Mouse (Mus musculus): ENCODE data around the gene Ctnnbip1. TPM values are rescaled to one million over a fixed set of nuclear protein-coding genes. Genes with fewer than 3 reads are reported as not detected.

Gene Ctnnbip1
- polyA plus RNA-seq, 1 experiment from 2014 or later = 71.4 TPM

DNA sequence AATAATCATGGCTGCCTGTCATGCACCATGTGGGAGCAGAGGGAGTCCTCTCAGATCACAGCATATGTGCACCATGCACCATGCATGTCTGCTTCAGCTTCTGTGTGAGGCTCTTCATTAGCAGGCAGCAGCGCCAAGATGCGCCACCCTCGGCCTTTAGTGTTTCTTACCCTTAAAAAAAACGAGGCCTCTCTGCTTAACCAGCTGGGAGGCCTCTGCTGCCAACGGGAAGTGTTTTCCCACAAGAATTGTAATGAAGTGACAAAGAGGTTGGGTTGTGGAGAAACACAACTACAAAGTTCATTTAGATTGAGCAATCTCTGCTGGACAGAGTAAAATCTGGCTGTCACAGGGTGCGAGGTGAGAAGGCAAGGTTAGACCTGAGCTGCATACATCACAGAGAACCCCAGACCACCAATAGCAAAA, 6.8 kb upstream of the Ctnnbip1 start:
- H3K9me3 ChIP-seq (ENCODE audit: control insufficient read depth, low read length) = no peaks in the 10 kb centered on the region
- no peak overlapping the region for H3K27ac ChIP-seq (ENCODE audit: low read depth, low read length)
- no peaks in the 10 kb centered on the region for H3K27me3 ChIP-seq (ENCODE audit: control insufficient read depth, insufficient read depth, low read length)
- no peak overlapping the region for H3K4me2 ChIP-seq (replicated peaks; ENCODE audit: low read depth, low read length)
- no peak overlapping the region for H3K4me3 ChIP-seq (ENCODE audit: low read length)
- H3K4me1 ChIP-seq (ENCODE audit: control insufficient read depth, insufficient read depth, low read length) = no peaks in the 10 kb centered on the region
- no peak overlapping the region for H3K9ac ChIP-seq (ENCODE audit: low read depth, low read length)
- WGBS = 49% methylated on average over 6 of the region's 6 CpGs
- no peak for ATAC-seq (ENCODE audit: low FRiP score, low TSS enrichment)
- H3K36me3 ChIP-seq (ENCODE audit: control insufficient read depth, insufficient read depth, low read length) = no peaks in the 10 kb centered on the region

GRCm38 (mm10) chr4:149512072-149512471, 6.0 kb upstream of the Ctnnbip1 start:
- H3K27me3 ChIP-seq (ENCODE audit: control insufficient read depth, insufficient read depth, low read length) = no peaks in the 10 kb centered on the region
- H3K4me2 ChIP-seq (replicated peaks; ENCODE audit: low read depth, low read length) = no peak overlapping the region
- no peaks in the 10 kb centered on the region for H3K4me1 ChIP-seq (ENCODE audit: control insufficient read depth, insufficient read depth, low read length)
- H3K36me3 ChIP-seq (ENCODE audit: control insufficient read depth, insufficient read depth, low read length) = no peaks in the 10 kb centered on the region
- no peak for ATAC-seq (ENCODE audit: low FRiP score, low TSS enrichment)
- 86% methylated on average over 7 of the region's 7 CpGs for WGBS
- H3K9me3 ChIP-seq (ENCODE audit: control insufficient read depth, low read length) = no peaks in the 10 kb centered on the region
- no peak overlapping the region for H3K9ac ChIP-seq (ENCODE audit: low read depth, low read length)
- H3K27ac ChIP-seq (ENCODE audit: low read depth, low read length) = no peak overlapping the region
- H3K4me3 ChIP-seq (ENCODE audit: low read length) = no peak overlapping the region

GRCm38 (mm10) chr4:149515706-149516105, 2.3 kb upstream of the Ctnnbip1 start:
- 86% methylated on average over 5 of the region's 5 CpGs for WGBS

DNA sequence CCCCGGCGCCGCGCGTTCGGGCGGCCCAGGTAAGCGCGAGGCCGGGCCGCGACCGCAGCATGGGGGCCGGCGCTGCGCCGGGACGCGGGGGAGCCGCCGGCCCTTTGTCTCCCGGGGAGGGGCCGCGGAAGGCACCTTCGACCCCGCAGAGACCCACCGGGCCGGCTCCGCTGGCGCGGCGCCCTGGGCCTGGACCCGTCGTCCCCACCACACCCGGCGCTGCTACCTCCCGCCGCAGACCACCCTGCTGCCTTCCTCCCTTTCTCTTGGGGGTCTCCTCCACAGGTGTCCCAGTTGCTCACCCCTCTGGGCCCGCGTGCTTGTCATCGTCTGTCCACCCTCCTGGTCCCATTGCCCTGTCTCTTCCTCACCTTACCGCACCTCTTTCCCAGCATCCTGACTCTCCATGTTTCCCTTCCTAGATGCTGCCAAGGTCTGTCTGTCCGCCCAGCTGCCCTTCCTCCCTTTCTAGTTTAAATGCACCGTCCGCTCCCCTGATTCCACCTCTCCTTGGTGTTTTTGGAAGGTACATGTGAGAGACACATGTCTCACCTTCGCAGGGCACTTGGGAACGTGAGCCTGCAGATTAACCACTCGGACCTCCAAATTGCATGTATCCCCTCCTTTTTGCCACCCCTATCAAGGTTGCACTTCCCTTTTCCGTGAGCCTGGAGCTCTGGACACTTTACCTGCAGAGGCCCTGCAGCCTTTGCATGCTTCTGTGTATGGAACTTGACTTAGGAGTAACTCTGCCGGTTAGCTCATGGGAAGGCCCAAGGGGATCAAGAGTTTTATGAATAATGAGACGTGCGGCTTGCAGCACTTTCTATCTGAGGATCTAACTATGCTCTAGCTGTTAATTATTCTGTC, 550 bp downstream of the Ctnnbip1 start:
- 3% methylated on average over 50 of the region's 52 CpGs for WGBS
- no peak for ATAC-seq (ENCODE audit: low FRiP score, low TSS enrichment)

More at GRCm38 (mm10) chr4:149515706-149516105, 2.3 kb upstream of the Ctnnbip1 start:
- Histone ChIP-seq H3K9ac (ENCODE audit: low read depth, low read length) (no peak overlapping the region), H3K4me3 (ENCODE audit: low read length) (no peak overlapping the region), H3K4me1 (ENCODE audit: control insufficient read depth, insufficient read depth, low read length) (peaks cover 9% of the 10 kb centered on the region), H3K4me2 (replicated peaks; ENCODE audit: low read depth, low read length) (no peak overlapping the region), H3K27me3 (ENCODE audit: control insufficient read depth, insufficient read depth, low read length) (no peaks in the 10 kb centered on the region), H3K36me3 (ENCODE audit: control insufficient read depth, insufficient read depth, low read length) (no peaks in the 10 kb centered on the region), H3K27ac (ENCODE audit: low read depth, low read length) (no peak overlapping the region), H3K9me3 (ENCODE audit: control insufficient read depth, low read length) (no peaks in the 10 kb centered on the region)
- ATAC-seq (ENCODE audit: low FRiP score, low TSS enrichment) = no peak

DNA sequence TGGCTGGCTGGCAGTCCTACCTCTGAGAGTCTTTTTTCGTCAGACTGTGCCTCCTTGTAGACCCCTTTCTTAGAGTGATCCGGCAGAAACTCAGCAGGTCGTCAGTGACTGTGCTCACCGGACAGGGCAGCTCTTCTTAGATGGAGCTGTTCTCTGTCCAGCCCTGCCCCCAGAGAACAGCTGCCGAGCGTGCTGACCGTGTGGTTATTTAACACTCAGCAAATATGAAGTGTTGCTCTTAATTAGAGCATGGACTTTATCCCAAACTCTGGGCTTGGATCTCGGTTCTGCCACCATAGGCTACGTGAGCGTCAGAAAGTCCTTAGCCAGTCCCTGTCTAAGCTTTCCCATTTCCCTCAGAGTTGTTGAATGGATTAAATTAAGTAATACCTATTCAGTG, 3.2 kb downstream of the Ctnnbip1 start:
- ATAC-seq (ENCODE audit: low FRiP score, low TSS enrichment) = no peak
- H3K4me1 ChIP-seq (ENCODE audit: control insufficient read depth, insufficient read depth, low read length) = peaks cover 27% of the 10 kb centered on the region
- no peak overlapping the region for H3K4me3 ChIP-seq (ENCODE audit: low read length)
- WGBS = 62% methylated on average over 10 of the region's 10 CpGs
- H3K4me2 ChIP-seq (replicated peaks; ENCODE audit: low read depth, low read length) = no peak overlapping the region
- H3K9me3 ChIP-seq (ENCODE audit: control insufficient read depth, low read length) = no peaks in the 10 kb centered on the region
- H3K27me3 ChIP-seq (ENCODE audit: control insufficient read depth, insufficient read depth, low read length) = no peaks in the 10 kb centered on the region
- H3K27ac ChIP-seq (ENCODE audit: low read depth, low read length) = no peak overlapping the region
- no peak overlapping the region for H3K9ac ChIP-seq (ENCODE audit: low read depth, low read length)
- no peaks in the 10 kb centered on the region; the same call in 1 of the 2 replicates for H3K36me3 ChIP-seq (ENCODE audit: control insufficient read depth, insufficient read depth, low read length)

More for the DNA sequence above, 550 bp downstream of the Ctnnbip1 start:
- Histone ChIP-seq H3K4me2 (replicated peaks; ENCODE audit: low read depth, low read length) (peak overlapping the region; percentile 90), H3K9me3 (ENCODE audit: control insufficient read depth, low read length) (no peaks in the 10 kb centered on the region), H3K27ac (ENCODE audit: low read depth, low read length) (no peak overlapping the region; the same call in 1 of the 2 replicates), H3K27me3 (ENCODE audit: control insufficient read depth, insufficient read depth, low read length) (no peaks in the 10 kb centered on the region), H3K36me3 (ENCODE audit: control insufficient read depth, insufficient read depth, low read length) (no peaks in the 10 kb centered on the region), H3K4me1 (ENCODE audit: control insufficient read depth, insufficient read depth, low read length) (peaks cover 13% of the 10 kb centered on the region), H3K9ac (ENCODE audit: low read depth, low read length) (peak overlapping the region; percentile 89), H3K4me3 (ENCODE audit: low read length) (peak overlapping the region; percentile 78)

DNA sequence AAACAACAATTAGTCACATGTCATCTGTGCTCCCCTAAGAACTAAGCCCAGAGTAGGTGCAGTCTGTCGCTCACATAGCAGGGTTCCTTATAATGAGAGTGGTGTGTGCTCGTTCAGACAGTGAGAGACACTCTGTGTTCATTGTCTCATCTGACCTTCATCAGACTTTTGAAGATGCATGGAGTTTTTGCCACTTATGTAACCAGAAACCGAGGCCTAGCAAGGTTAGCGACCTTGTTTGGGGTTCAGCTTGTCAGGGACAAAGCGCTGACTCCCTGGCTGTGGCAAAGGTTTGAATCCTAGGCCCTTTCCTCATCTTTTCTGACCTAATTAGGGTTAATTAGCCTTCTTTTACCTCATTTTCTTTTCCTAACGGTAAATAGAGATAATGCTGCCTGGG, 5.9 kb downstream of the Ctnnbip1 start:
- Histone ChIP-seq H3K27me3 (ENCODE audit: control insufficient read depth, insufficient read depth, low read length) (no peaks in the 10 kb centered on the region), H3K4me2 (replicated peaks; ENCODE audit: low read depth, low read length) (no peak overlapping the region), H3K27ac (ENCODE audit: low read depth, low read length) (no peak overlapping the region), H3K9ac (ENCODE audit: low read depth, low read length) (no peak overlapping the region), H3K4me1 (ENCODE audit: control insufficient read depth, insufficient read depth, low read length) (peaks cover 42% of the 10 kb centered on the region), H3K36me3 (ENCODE audit: control insufficient read depth, insufficient read depth, low read length) (no peaks in the 10 kb centered on the region; the same call in 1 of the 2 replicates), H3K9me3 (ENCODE audit: control insufficient read depth, low read length) (no peaks in the 10 kb centered on the region), H3K4me3 (ENCODE audit: low read length) (no peak overlapping the region)
- WGBS = 83% methylated on average over 6 of the region's 6 CpGs
- ATAC-seq (ENCODE audit: low FRiP score, low TSS enrichment) = no peak

DNA sequence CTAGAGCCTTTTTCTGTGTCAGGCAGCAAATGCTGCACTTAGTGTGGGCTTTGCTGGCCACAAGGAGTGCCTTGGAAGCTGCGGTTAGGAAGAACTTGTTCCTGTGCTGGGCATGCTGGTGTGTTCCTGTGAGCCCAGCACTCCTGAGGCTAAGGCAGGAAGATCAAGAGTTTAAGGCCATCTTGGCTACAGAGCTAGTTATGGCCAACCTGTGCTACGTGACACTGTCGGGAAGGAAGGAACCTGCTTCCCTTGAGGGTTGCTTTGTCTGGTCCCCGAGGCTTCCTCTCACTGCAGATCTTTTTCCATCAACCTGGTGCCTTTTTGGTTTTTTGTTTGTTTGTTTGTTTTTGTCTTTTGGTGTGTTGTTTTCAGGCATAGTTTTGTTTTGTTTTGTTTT, 7.1 kb downstream of the Ctnnbip1 start:
- Histone ChIP-seq H3K4me2 (replicated peaks; ENCODE audit: low read depth, low read length) (no peak overlapping the region), H3K36me3 (ENCODE audit: control insufficient read depth, insufficient read depth, low read length) (no peaks in the 10 kb centered on the region; the same call in 1 of the 2 replicates), H3K27ac (ENCODE audit: low read depth, low read length) (no peak overlapping the region), H3K27me3 (ENCODE audit: control insufficient read depth, insufficient read depth, low read length) (no peaks in the 10 kb centered on the region), H3K9me3 (ENCODE audit: control insufficient read depth, low read length) (no peaks in the 10 kb centered on the region), H3K4me3 (ENCODE audit: low read length) (no peak overlapping the region), H3K9ac (ENCODE audit: low read depth, low read length) (no peak overlapping the region), H3K4me1 (ENCODE audit: control insufficient read depth, insufficient read depth, low read length) (peaks cover 44% of the 10 kb centered on the region)
- ATAC-seq (ENCODE audit: low FRiP score, low TSS enrichment) = no peak
- whole genome bisulfite sequencing = 79% methylated on average over 4 of the region's 4 CpGs

GRCm38 (mm10) chr4:149525811-149526210, 7.8 kb downstream of the Ctnnbip1 start:
- 56% methylated on average over 6 of the region's 6 CpGs for WGBS
- no peaks in the 10 kb centered on the region; the same call in 1 of the 2 replicates for H3K36me3 ChIP-seq (ENCODE audit: control insufficient read depth, insufficient read depth, low read length)
- no peak overlapping the region for H3K9ac ChIP-seq (ENCODE audit: low read depth, low read length)
- H3K4me3 ChIP-seq (ENCODE audit: low read length) = no peak overlapping the region
- H3K27me3 ChIP-seq (ENCODE audit: control insufficient read depth, insufficient read depth, low read length) = no peaks in the 10 kb centered on the region
- ATAC-seq (ENCODE audit: low FRiP score, low TSS enrichment) = no peak
- H3K9me3 ChIP-seq (ENCODE audit: control insufficient read depth, low read length) = no peaks in the 10 kb centered on the region
- no peak overlapping the region for H3K27ac ChIP-seq (ENCODE audit: low read depth, low read length)
- no peak overlapping the region for H3K4me2 ChIP-seq (replicated peaks; ENCODE audit: low read depth, low read length)
- H3K4me1 ChIP-seq (ENCODE audit: control insufficient read depth, insufficient read depth, low read length) = peaks cover 44% of the 10 kb centered on the region

GRCm38 (mm10) chr4:149526330-149526729, 8.3 kb downstream of the Ctnnbip1 start:
- peaks cover 40% of the 10 kb centered on the region for H3K4me1 ChIP-seq (ENCODE audit: control insufficient read depth, insufficient read depth, low read length)
- peak; percentile 72 for ATAC-seq (ENCODE audit: low FRiP score, low TSS enrichment)
- WGBS = 26% methylated on average over 7 of the region's 7 CpGs

More at GRCm38 (mm10) chr4:149526330-149526729, 8.3 kb downstream of the Ctnnbip1 start:
- Histone ChIP-seq H3K4me2 (replicated peaks; ENCODE audit: low read depth, low read length) (no peak overlapping the region), H3K9ac (ENCODE audit: low read depth, low read length) (no peak overlapping the region), H3K27ac (ENCODE audit: low read depth, low read length) (no peak overlapping the region), H3K9me3 (ENCODE audit: control insufficient read depth, low read length) (no peaks in the 10 kb centered on the region), H3K27me3 (ENCODE audit: control insufficient read depth, insufficient read depth, low read length) (no peaks in the 10 kb centered on the region), H3K4me3 (ENCODE audit: low read length) (no peak overlapping the region), H3K36me3 (ENCODE audit: control insufficient read depth, insufficient read depth, low read length) (no peaks in the 10 kb centered on the region; the same call in 1 of the 2 replicates)
